Mouse (Mus musculus): ENCODE data around the gene Htr2b. TPM values are rescaled to one million over a fixed set of nuclear protein-coding genes. Genes with fewer than 3 reads are reported as not detected.

Gene Htr2b
- polyA plus RNA-seq, 1 experiment = not detected

DNA sequence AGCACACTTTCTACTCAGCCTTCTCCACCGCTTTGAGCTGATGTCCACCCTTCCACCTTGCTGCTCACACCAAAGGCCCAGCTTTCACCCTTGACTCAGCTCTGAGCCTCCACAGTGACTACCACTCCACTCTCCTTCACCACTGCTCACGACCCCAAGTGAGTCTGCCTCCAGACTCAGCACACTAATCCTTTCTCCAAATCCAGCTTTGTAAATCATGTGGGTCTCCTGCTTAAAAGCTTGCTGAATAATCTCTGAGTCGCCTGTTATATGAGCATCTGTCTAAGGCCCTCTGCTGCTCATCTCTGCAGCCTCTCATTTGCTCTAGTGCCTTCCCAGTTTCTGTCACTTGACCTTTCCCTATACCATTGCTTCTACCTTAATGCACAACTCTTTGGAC lies 29.3 kb upstream of the Htr2b start:
- WGBS = 93% methylated on average over 3 of the region's 3 CpGs
- no peak overlapping the region for H3K27ac ChIP-seq (ENCODE audit: insufficient read depth, low read length)
- no peaks in the 10 kb centered on the region; the same call in 1 of the 2 replicates for H3K4me1 ChIP-seq (ENCODE audit: control insufficient read depth, insufficient read depth, low read length)
- H3K4me3 ChIP-seq (replicated peaks; ENCODE audit: insufficient read depth, low read depth, low read length) = no peak overlapping the region
- TF ChIP-seq CTCF (IDR thresholded peaks at IDR 0.05; ENCODE audit: borderline replicate concordance, insufficient read depth, low read depth, low read length) = no peak
- no peak for TF ChIP-seq POLR2A (IDR thresholded peaks at IDR 0.05; ENCODE audit: borderline replicate concordance, insufficient read depth, low read length)
- H3K27me3 ChIP-seq (ENCODE audit: control insufficient read depth, insufficient read depth, low read length) = no peaks in the 10 kb centered on the region
- DNase-seq = no peak

DNA sequence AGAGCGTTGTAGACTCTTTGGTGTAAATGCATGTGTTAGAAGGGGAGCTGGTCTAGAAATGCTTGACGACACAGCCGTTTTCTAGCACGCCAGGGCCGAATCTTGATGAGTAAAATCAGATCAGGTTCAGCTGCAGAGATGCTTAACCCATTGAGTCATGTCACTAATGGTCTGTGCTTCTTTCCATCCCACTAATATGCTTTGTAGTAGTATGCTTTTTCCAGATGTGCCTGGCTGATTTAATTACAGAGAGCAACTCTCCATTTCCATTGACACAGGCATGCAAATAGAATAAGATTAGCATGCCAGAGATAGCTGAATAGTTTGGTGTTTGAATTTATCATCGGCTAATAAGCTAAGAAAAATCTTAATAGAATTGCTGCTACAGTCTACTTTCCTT lies 23.5 kb upstream of the Htr2b start:
- no peak for DNase-seq
- 94% methylated on average over 6 of the region's 6 CpGs for WGBS
- no peaks in the 10 kb centered on the region for H3K27me3 ChIP-seq (ENCODE audit: control insufficient read depth, insufficient read depth, low read length)
- H3K4me1 ChIP-seq (ENCODE audit: control insufficient read depth, insufficient read depth, low read length) = no peaks in the 10 kb centered on the region
- H3K4me3 ChIP-seq (replicated peaks; ENCODE audit: insufficient read depth, low read depth, low read length) = no peak overlapping the region
- TF ChIP-seq CTCF (IDR thresholded peaks at IDR 0.05; ENCODE audit: borderline replicate concordance, insufficient read depth, low read depth, low read length) = no peak
- TF ChIP-seq POLR2A (IDR thresholded peaks at IDR 0.05; ENCODE audit: borderline replicate concordance, insufficient read depth, low read length) = no peak
- H3K27ac ChIP-seq (ENCODE audit: insufficient read depth, low read length) = no peak overlapping the region

- no peak within 1 kb of the TSS for H3K27ac ChIP-seq (ENCODE audit: insufficient read depth, low read length)
- 97% methylated on average over 4 of the region's 4 CpGs for WGBS
- TF ChIP-seq POLR2A (IDR thresholded peaks at IDR 0.05; ENCODE audit: borderline replicate concordance, insufficient read depth, low read length) (no peak), CTCF (IDR thresholded peaks at IDR 0.05; ENCODE audit: borderline replicate concordance, insufficient read depth, low read depth, low read length) (no peak)
- no peak for DNase-seq
- no peak within 1 kb of the TSS for H3K4me3 ChIP-seq (replicated peaks; ENCODE audit: insufficient read depth, low read depth, low read length)
- H3K27me3 ChIP-seq (ENCODE audit: control insufficient read depth, insufficient read depth, low read length) = no peaks in the 10 kb centered on the region
- H3K4me1 ChIP-seq (ENCODE audit: control insufficient read depth, insufficient read depth, low read length) = no peaks in the 10 kb centered on the region
Measured at GRCm38 (mm10) chr1:86133337-86133736, 21.6 kb upstream of the Htr2b start, which contains the start of gene Gm21972. TSS of gene Gm21972 (plus strand) at chr1:86133637.

DNA sequence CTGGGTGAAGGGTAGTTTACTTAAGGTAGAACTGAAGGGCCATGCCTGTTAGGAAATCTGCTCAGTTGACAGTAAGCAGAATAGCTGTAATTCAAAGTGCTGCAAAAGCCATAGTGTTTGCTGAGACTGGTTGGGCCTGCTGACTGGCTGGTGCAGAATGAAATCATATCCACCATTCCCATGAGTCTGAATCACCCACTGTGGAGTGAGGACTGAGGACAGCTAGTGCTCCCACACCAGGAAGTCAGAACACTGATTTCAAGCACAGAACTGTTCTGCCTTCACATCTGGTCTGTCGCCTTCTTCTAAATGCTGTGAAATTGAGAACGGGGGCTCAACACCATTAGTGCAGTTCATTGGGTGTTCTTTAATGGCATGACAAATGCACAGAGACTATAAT lies 14.3 kb upstream of the Htr2b start:
- Histone ChIP-seq H3K27ac (ENCODE audit: insufficient read depth, low read length) (no peak overlapping the region), H3K4me3 (replicated peaks; ENCODE audit: insufficient read depth, low read depth, low read length) (no peak overlapping the region), H3K4me1 (ENCODE audit: control insufficient read depth, insufficient read depth, low read length) (no peaks in the 10 kb centered on the region), H3K27me3 (ENCODE audit: control insufficient read depth, insufficient read depth, low read length) (no peaks in the 10 kb centered on the region)
- 96% methylated on average over 2 of the region's 2 CpGs for WGBS
- no peak for DNase-seq
- no peak for TF ChIP-seq CTCF (IDR thresholded peaks at IDR 0.05; ENCODE audit: borderline replicate concordance, insufficient read depth, low read depth, low read length)
- TF ChIP-seq POLR2A (IDR thresholded peaks at IDR 0.05; ENCODE audit: borderline replicate concordance, insufficient read depth, low read length) = no peak

DNA sequence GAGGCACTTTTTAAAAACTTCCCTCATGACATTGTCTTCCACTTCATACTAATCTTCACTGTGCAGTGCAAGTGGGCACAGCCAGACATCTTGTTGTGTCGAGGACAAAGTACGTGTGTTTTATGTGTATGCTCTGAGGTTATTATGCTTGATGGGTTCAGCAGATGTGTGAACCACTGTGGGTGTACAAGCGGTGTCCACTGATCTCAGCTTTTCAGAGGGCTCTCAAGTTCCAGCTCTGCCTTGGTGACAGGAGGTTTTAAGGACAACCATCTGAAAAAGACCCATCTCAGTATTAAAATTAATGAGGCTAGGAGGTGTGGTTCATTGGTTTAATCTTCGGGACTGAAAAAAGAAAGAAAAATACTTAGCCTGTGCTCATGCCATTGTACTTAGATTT lies 7.8 kb upstream of the Htr2b start:
- TF ChIP-seq POLR2A (IDR thresholded peaks at IDR 0.05; ENCODE audit: borderline replicate concordance, insufficient read depth, low read length) (no peak), CTCF (IDR thresholded peaks at IDR 0.05; ENCODE audit: borderline replicate concordance, insufficient read depth, low read depth, low read length) (no peak)
- Histone ChIP-seq H3K27me3 (ENCODE audit: control insufficient read depth, insufficient read depth, low read length) (no peaks in the 10 kb centered on the region), H3K27ac (ENCODE audit: insufficient read depth, low read length) (no peak overlapping the region), H3K4me3 (replicated peaks; ENCODE audit: insufficient read depth, low read depth, low read length) (no peak overlapping the region), H3K4me1 (ENCODE audit: control insufficient read depth, insufficient read depth, low read length) (no peaks in the 10 kb centered on the region)
- no peak for DNase-seq
- WGBS = 88% methylated on average over 4 of the region's 4 CpGs

DNA sequence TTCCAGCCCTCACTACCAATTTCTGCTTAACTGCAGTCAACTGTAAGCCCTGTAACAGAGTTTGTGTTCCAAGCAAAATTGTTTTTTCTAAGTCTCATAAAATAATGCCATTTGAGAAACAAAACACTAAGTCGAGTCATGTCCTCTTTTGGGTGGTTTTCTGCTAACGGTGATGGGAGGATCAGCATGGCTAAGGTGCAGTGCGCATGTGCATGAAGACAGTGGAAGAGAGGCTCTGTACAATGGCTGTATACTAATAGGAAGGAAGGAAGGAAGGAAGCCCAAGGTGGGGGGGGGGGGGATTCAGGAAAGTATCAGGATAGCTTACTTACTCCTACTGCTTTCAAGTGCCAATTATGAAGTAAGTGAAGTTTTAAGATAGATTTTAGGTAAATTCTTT lies 2.4 kb upstream of the Htr2b start:
- Histone ChIP-seq H3K27ac (ENCODE audit: insufficient read depth, low read length) (no peak overlapping the region), H3K4me1 (ENCODE audit: control insufficient read depth, insufficient read depth, low read length) (no peaks in the 10 kb centered on the region), H3K4me3 (replicated peaks; ENCODE audit: insufficient read depth, low read depth, low read length) (no peak overlapping the region), H3K27me3 (ENCODE audit: control insufficient read depth, insufficient read depth, low read length) (no peaks in the 10 kb centered on the region)
- no peak for DNase-seq
- WGBS = 92% methylated on average over 3 of the region's 3 CpGs
- TF ChIP-seq CTCF (IDR thresholded peaks at IDR 0.05; ENCODE audit: borderline replicate concordance, insufficient read depth, low read depth, low read length) = no peak
- no peak for TF ChIP-seq POLR2A (IDR thresholded peaks at IDR 0.05; ENCODE audit: borderline replicate concordance, insufficient read depth, low read length)

- no peak for DNase-seq
- H3K27ac ChIP-seq (ENCODE audit: insufficient read depth, low read length) = no peak overlapping the region
- WGBS = 93% methylated on average over 1 of the region's 1 CpGs
Measured at GRCm38 (mm10) chr1:86105054-86105453, 6.7 kb downstream of the Htr2b start.

GRCm38 (mm10) chr1:86094413-86094812 lies 17.4 kb downstream of the Htr2b start:
- TF ChIP-seq POLR2A (IDR thresholded peaks at IDR 0.05; ENCODE audit: borderline replicate concordance, insufficient read depth, low read length) (no peak), CTCF (IDR thresholded peaks at IDR 0.05; ENCODE audit: borderline replicate concordance, insufficient read depth, low read depth, low read length) (no peak)
- WGBS = 86% methylated on average over 7 of the region's 7 CpGs
- Histone ChIP-seq H3K4me1 (ENCODE audit: control insufficient read depth, insufficient read depth, low read length) (no peaks in the 10 kb centered on the region), H3K4me3 (replicated peaks; ENCODE audit: insufficient read depth, low read depth, low read length) (no peak overlapping the region), H3K27me3 (ENCODE audit: control insufficient read depth, insufficient read depth, low read length) (no peaks in the 10 kb centered on the region), H3K27ac (ENCODE audit: insufficient read depth, low read length) (no peak overlapping the region)
- DNase-seq = no peak

More at GRCm38 (mm10) chr1:86105054-86105453, 6.7 kb downstream of the Htr2b start:
- Histone ChIP-seq H3K4me3 (replicated peaks; ENCODE audit: insufficient read depth, low read depth, low read length) (no peak overlapping the region), H3K27me3 (ENCODE audit: control insufficient read depth, insufficient read depth, low read length) (no peaks in the 10 kb centered on the region), H3K4me1 (ENCODE audit: control insufficient read depth, insufficient read depth, low read length) (no peaks in the 10 kb centered on the region)
- no peak for TF ChIP-seq CTCF (IDR thresholded peaks at IDR 0.05; ENCODE audit: borderline replicate concordance, insufficient read depth, low read depth, low read length)
- no peak for TF ChIP-seq POLR2A (IDR thresholded peaks at IDR 0.05; ENCODE audit: borderline replicate concordance, insufficient read depth, low read length)

All from cerebellum, adult 2 months (tissue).